Mouse (Mus musculus) NIH3T3 (cell line): ENCODE results near the gene Frmd6.

ENCODE experiments used
- DNase-seq: peaks from one replicate; pipeline ENCODE4 v3.0.0-alpha.2; 2012; ENCODE audit warnings: low read depth

Frmd6 gene

GRCm38 (mm10) chr12:70853026-70853425, 27.7 kb downstream of the Frmd6 start:
- DNase-seq = no peak

GRCm38 (mm10) chr12:70855678-70856077, 30.4 kb downstream of the Frmd6 start:
- DNase-seq = no peak

- no peak for DNase-seq
Measured at GRCm38 (mm10) chr12:70856776-70857175, 31.5 kb downstream of the Frmd6 start.

- no peak for DNase-seq
Measured at GRCm38 (mm10) chr12:70863281-70863680, 38.0 kb downstream of the Frmd6 start.

- no peak for DNase-seq
Measured at GRCm38 (mm10) chr12:70867780-70868179, 42.5 kb downstream of the Frmd6 start.

GRCm38 (mm10) chr12:70868190-70868987, 43.1 kb downstream of the Frmd6 start:
- DNase-seq = no peak

- no peak for DNase-seq
Measured at GRCm38 (mm10) chr12:70868988-70869291, 43.6 kb downstream of the Frmd6 start.

GRCm38 (mm10) chr12:70873544-70873943, 48.2 kb downstream of the Frmd6 start:
- no peak for DNase-seq

- no peak for DNase-seq
Measured at GRCm38 (mm10) chr12:70876270-70876998, 51.1 kb downstream of the Frmd6 start.

GRCm38 (mm10) chr12:70877926-70878710, 52.8 kb downstream of the Frmd6 start:
- DNase-seq = no peak

- no peak for DNase-seq
Measured at GRCm38 (mm10) chr12:70880396-70880975, 55.2 kb downstream of the Frmd6 start.

- DNase-seq = no peak
Measured at GRCm38 (mm10) chr12:70881340-70881739, 56.0 kb downstream of the Frmd6 start.

GRCm38 (mm10) chr12:70881854-70882253, 56.5 kb downstream of the Frmd6 start:
- no peak for DNase-seq

- no peak for DNase-seq
Measured at GRCm38 (mm10) chr12:70883141-70883540, 57.8 kb downstream of the Frmd6 start.

- DNase-seq = no peak
Measured at GRCm38 (mm10) chr12:70884113-70884512, 58.8 kb downstream of the Frmd6 start.

GRCm38 (mm10) chr12:70884973-70885372, 59.7 kb downstream of the Frmd6 start:
- DNase-seq = peak; percentile 65

- DNase-seq = no peak
Measured at GRCm38 (mm10) chr12:70885576-70885975, 60.3 kb downstream of the Frmd6 start.

- DNase-seq = no peak
Measured at GRCm38 (mm10) chr12:70890405-70890804, 65.1 kb downstream of the Frmd6 start.

- no peak for DNase-seq
Measured at GRCm38 (mm10) chr12:70890874-70891470, 65.7 kb downstream of the Frmd6 start.

- no peak for DNase-seq
Measured at GRCm38 (mm10) chr12:70895275-70895674, 70.0 kb downstream of the Frmd6 start.

GRCm38 (mm10) chr12:70896068-70896467, 70.8 kb downstream of the Frmd6 start:
- DNase-seq = no peak

GRCm38 (mm10) chr12:70897434-70897833, 72.1 kb downstream of the Frmd6 start:
- peak; percentile 28 for DNase-seq
